Mouse (Mus musculus) G1E (cell line): Measurements from ENCODE around the gene Tex37.

Experiments used
- CTCF ChIP-seq: IDR thresholded peaks from 2 replicates; pipeline ENCODE4 v1.5.1; 2012; ENCODE audit warnings: low read depth, low read length, inconsistent platforms, mixed read lengths
- GATA1 ChIP-seq: IDR thresholded peaks from 2 replicates; pipeline ENCODE4 v1.6.1; 2012; ENCODE audit warnings: borderline replicate concordance, low read length, inconsistent platforms, mixed read lengths
- GATA2 ChIP-seq: IDR thresholded peaks from 2 replicates; pipeline ENCODE4 v1.6.1; 2012; ENCODE audit warnings: low read depth, low read length, inconsistent platforms, borderline replicate concordance
- POLR2AphosphoS5 ChIP-seq: IDR thresholded peaks from 2 replicates; pipeline ENCODE4 v1.6.1; 2012; ENCODE audit warnings: low read depth, low read length, inconsistent platforms; ENCODE audit not compliant: insufficient replicate concordance

GRCm38 (mm10) chr6:70899594-70900003 is 19.1 kb downstream of the Tex37 start:
- TF ChIP-seq GATA1 (no peak), CTCF (no peak), POLR2AphosphoS5 (no peak), GATA2 (no peak)
